Mouse (Mus musculus) 416B (cell line): ENCODE measurements around the gene Hmg20b.
A peak's percentile ranks its signal among the peaks of the same experiment; 100 is the strongest.

Source experiments
- DNase-seq: peaks from one replicate; pipeline ENCODE4 v3.0.0; 2011; ENCODE audit warnings: low read depth

The Hmg20b gene

GRCm38 (mm10) chr10:81304597-81305238 is 45.6 kb downstream of the Hmg20b start:
- peak; percentile 68 for DNase-seq

- no peak for DNase-seq
Measured at GRCm38 (mm10) chr10:81303761-81304160, 46.5 kb downstream of the Hmg20b start.

- DNase-seq = no peak
Measured at GRCm38 (mm10) chr10:81303258-81303657, 47.0 kb downstream of the Hmg20b start.

GRCm38 (mm10) chr10:81302781-81303218 is 47.5 kb downstream of the Hmg20b start:
- no peak for DNase-seq

- DNase-seq = no peak
Measured at GRCm38 (mm10) chr10:81302288-81302687, 48.0 kb downstream of the Hmg20b start.

- no peak for DNase-seq
Measured at GRCm38 (mm10) chr10:81301321-81301720, 49.0 kb downstream of the Hmg20b start.

GRCm38 (mm10) chr10:81300352-81300907 is 49.9 kb downstream of the Hmg20b start:
- no peak for DNase-seq

GRCm38 (mm10) chr10:81299585-81300351 is 50.5 kb downstream of the Hmg20b start:
- DNase-seq = no peak

GRCm38 (mm10) chr10:81298369-81299100 is 51.7 kb downstream of the Hmg20b start:
- DNase-seq = peak; percentile 68

- peak; percentile 87 for DNase-seq
Measured at GRCm38 (mm10) chr10:81297845-81298244, 52.4 kb downstream of the Hmg20b start.

- DNase-seq = peak; percentile 20
Measured at GRCm38 (mm10) chr10:81297246-81297645, 53.0 kb downstream of the Hmg20b start.
